Mouse (Mus musculus): ENCODE data around the gene Kcnab1. TPM values are rescaled to one million over a fixed set of nuclear protein-coding genes. Genes with fewer than 3 reads are reported as not detected.
A peak's percentile ranks its signal among the peaks of the same experiment; 100 is the strongest.

The Kcnab1 gene
- polyA plus RNA-seq, 2 experiments = 4.2 to 9.2 TPM

DNA sequence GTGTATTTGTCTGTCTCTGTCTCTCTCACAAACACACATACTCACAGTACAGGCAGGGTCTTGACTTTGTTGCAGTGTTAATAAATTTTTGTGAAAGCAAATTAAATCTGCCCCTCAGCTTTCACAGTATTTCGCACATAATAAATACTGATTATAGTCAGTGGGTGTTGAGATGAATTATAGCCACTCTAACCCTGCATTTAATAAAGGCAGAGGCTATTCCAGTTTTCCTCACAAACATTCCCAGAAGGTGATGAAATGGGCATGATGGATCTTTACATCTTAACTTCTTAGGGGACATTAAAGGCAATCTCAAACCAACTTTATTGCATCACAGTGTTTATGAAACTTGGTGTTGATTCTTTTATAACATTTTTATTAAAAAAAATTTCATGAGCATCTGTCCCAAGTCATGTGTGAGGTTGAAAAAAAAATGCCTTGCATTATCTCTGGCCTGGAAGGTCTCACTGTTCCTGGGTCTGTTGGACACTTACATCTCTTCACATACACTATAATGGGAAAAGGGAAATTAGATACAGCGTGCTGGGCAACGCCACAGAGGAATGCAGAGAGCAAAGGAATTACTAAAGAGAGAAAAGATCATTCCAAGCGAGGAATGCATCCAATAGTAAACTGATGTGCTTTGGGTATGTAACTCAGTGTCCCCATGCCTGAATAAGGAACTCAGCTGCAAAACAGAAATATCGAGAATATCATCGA lies 95.3 kb downstream of the Kcnab1 start:
- no peak overlapping the region for H3K4me3 ChIP-seq (replicated peaks; ENCODE audit: low read length)
- H3K27me3 ChIP-seq (ENCODE audit: control insufficient read depth, insufficient read depth, low read length) = no peaks in the 10 kb centered on the region
- no peaks in the 10 kb centered on the region for H3K36me3 ChIP-seq (ENCODE audit: control insufficient read depth, insufficient read depth, low read length)
- 47% methylated on average over 6 of the region's 6 CpGs for WGBS
- H3K4me1 ChIP-seq (ENCODE audit: control insufficient read depth, insufficient read depth, low read length) = peaks cover 12% of the 10 kb centered on the region; the same call in 1 of the 2 replicates
- peak; percentile 40 for DNase-seq (ENCODE audit: low spot score)
- H3K4me2 ChIP-seq (replicated peaks; ENCODE audit: low read depth, low read length, severe bottlenecking) = no peak overlapping the region
- TF ChIP-seq POLR2A (IDR thresholded peaks at IDR 0.05; ENCODE audit: borderline replicate concordance, extremely low read depth, insufficient read depth, insufficient read length) = no peak
- H3K27ac ChIP-seq (replicated peaks; ENCODE audit: low read depth, low read length) = no peak overlapping the region
- H3K9me3 ChIP-seq (ENCODE audit: control insufficient read depth, low read length) = no peaks in the 10 kb centered on the region
- ATAC-seq (ENCODE audit: low FRiP score, low read depth) = no peak
- no peak overlapping the region for H3K9ac ChIP-seq (ENCODE audit: low read depth, low read length, severe bottlenecking)

DNA sequence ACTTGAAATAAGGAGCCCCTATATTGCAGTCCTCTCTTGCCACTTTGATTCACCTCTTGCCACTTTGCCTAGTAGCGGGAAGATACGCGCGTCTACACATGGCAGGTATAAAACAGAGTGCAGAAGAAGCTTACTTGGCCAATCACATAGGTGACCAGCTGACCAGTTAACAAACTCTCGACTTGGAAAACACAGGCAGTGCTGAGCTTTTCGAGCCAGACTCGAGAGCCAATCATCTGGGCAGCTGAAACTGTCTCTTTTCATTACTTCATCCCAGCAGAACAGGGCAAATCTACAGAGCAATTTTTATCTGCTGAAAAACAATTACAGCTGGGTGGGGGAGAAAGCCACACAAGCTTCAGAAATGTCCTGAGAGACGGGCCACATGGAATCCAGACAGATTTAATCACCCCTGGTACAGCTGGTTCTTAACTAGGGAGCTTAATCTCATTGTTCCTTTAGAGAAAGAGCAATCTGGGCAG lies 96.4 kb downstream of the Kcnab1 start:
- no peak for DNase-seq (ENCODE audit: low spot score)
- H3K9me3 ChIP-seq (ENCODE audit: control insufficient read depth, low read length) = no peaks in the 10 kb centered on the region
- TF ChIP-seq POLR2A (IDR thresholded peaks at IDR 0.05; ENCODE audit: borderline replicate concordance, extremely low read depth, insufficient read depth, insufficient read length) = no peak
- 52% methylated on average over 8 of the region's 8 CpGs for WGBS
- no peak overlapping the region for H3K4me3 ChIP-seq (replicated peaks; ENCODE audit: low read length)
- H3K27me3 ChIP-seq (ENCODE audit: control insufficient read depth, insufficient read depth, low read length) = no peaks in the 10 kb centered on the region
- no peaks in the 10 kb centered on the region for H3K36me3 ChIP-seq (ENCODE audit: control insufficient read depth, insufficient read depth, low read length)
- H3K27ac ChIP-seq (replicated peaks; ENCODE audit: low read depth, low read length) = no peak overlapping the region
- no peak overlapping the region for H3K4me2 ChIP-seq (replicated peaks; ENCODE audit: low read depth, low read length, severe bottlenecking)
- ATAC-seq (ENCODE audit: low FRiP score, low read depth) = no peak
- H3K9ac ChIP-seq (ENCODE audit: low read depth, low read length, severe bottlenecking) = no peak overlapping the region
- H3K4me1 ChIP-seq (ENCODE audit: control insufficient read depth, insufficient read depth, low read length) = peaks cover 12% of the 10 kb centered on the region; the same call in 1 of the 2 replicates

DNA sequence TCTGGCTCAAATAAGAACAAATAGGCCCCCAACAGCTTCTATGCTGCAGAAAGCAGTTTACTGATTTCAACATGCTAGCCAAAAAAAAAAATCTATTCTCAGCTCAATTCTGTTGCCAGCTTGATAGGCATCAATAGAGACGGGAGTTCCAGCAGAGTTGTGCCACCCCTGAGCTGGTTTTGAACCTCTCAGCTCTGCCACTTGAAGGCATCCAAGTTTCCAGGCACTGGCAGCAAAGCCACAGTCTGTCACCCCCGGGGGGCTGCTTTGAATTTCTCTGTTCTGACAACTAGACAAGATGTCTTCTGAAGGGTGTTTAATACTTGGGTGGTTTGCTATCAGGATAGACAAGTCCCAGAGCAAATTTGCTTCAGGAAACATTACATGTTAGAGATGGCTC lies 104.5 kb downstream of the Kcnab1 start:
- H3K4me1 ChIP-seq (ENCODE audit: control insufficient read depth, insufficient read depth, low read length) = no peaks in the 10 kb centered on the region

DNA sequence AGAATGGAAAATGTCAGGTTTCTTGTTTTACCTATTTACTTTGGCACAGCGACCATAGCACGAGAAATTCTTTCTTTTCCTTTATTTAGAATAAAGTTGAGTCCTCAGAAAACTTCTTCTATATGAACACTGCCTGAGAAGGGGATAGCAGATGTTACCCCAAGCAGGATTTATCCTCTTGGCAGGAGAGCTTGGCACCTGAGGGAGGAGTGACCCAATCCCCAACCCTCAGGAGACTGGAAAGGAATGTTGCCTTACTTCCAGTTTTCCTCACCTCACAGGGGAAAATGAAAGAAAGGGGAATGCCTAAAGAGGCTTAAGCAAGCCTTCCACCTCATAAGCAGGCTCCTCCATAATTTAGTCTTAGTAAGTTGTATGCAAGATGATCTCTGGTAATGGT lies 105.5 kb downstream of the Kcnab1 start:
- H3K9ac ChIP-seq (ENCODE audit: low read depth, low read length, severe bottlenecking) = no peak overlapping the region
- H3K4me2 ChIP-seq (replicated peaks; ENCODE audit: low read depth, low read length, severe bottlenecking) = no peak overlapping the region
- DNase-seq (ENCODE audit: low spot score) (no peak), ATAC-seq (ENCODE audit: low FRiP score, low read depth) (no peak)
- H3K9me3 ChIP-seq (ENCODE audit: control insufficient read depth, low read length) = no peaks in the 10 kb centered on the region
- no peak overlapping the region for H3K4me3 ChIP-seq (replicated peaks; ENCODE audit: low read length)
- H3K27me3 ChIP-seq (ENCODE audit: control insufficient read depth, insufficient read depth, low read length) = no peaks in the 10 kb centered on the region
- no peak for TF ChIP-seq POLR2A (IDR thresholded peaks at IDR 0.05; ENCODE audit: borderline replicate concordance, extremely low read depth, insufficient read depth, insufficient read length)
- 84% methylated on average over 2 of the region's 2 CpGs for WGBS
- no peak overlapping the region for H3K27ac ChIP-seq (replicated peaks; ENCODE audit: low read depth, low read length)
- H3K36me3 ChIP-seq (ENCODE audit: control insufficient read depth, insufficient read depth, low read length) = no peaks in the 10 kb centered on the region
- H3K4me1 ChIP-seq (ENCODE audit: control insufficient read depth, insufficient read depth, low read length) = no peaks in the 10 kb centered on the region

More for the DNA sequence above, 104.5 kb downstream of the Kcnab1 start:
- ATAC-seq (ENCODE audit: low FRiP score, low read depth) (no peak), DNase-seq (ENCODE audit: low spot score) (no peak)
- no peaks in the 10 kb centered on the region for H3K9me3 ChIP-seq (ENCODE audit: control insufficient read depth, low read length)
- WGBS = 61% methylated on average over 2 of the region's 2 CpGs
- H3K27ac ChIP-seq (replicated peaks; ENCODE audit: low read depth, low read length) = no peak overlapping the region
- no peaks in the 10 kb centered on the region for H3K36me3 ChIP-seq (ENCODE audit: control insufficient read depth, insufficient read depth, low read length)
- TF ChIP-seq POLR2A (IDR thresholded peaks at IDR 0.05; ENCODE audit: borderline replicate concordance, extremely low read depth, insufficient read depth, insufficient read length) = no peak
- H3K4me3 ChIP-seq (replicated peaks; ENCODE audit: low read length) = no peak overlapping the region
- H3K4me2 ChIP-seq (replicated peaks; ENCODE audit: low read depth, low read length, severe bottlenecking) = no peak overlapping the region
- no peak overlapping the region for H3K9ac ChIP-seq (ENCODE audit: low read depth, low read length, severe bottlenecking)
- no peaks in the 10 kb centered on the region for H3K27me3 ChIP-seq (ENCODE audit: control insufficient read depth, insufficient read depth, low read length)

DNA sequence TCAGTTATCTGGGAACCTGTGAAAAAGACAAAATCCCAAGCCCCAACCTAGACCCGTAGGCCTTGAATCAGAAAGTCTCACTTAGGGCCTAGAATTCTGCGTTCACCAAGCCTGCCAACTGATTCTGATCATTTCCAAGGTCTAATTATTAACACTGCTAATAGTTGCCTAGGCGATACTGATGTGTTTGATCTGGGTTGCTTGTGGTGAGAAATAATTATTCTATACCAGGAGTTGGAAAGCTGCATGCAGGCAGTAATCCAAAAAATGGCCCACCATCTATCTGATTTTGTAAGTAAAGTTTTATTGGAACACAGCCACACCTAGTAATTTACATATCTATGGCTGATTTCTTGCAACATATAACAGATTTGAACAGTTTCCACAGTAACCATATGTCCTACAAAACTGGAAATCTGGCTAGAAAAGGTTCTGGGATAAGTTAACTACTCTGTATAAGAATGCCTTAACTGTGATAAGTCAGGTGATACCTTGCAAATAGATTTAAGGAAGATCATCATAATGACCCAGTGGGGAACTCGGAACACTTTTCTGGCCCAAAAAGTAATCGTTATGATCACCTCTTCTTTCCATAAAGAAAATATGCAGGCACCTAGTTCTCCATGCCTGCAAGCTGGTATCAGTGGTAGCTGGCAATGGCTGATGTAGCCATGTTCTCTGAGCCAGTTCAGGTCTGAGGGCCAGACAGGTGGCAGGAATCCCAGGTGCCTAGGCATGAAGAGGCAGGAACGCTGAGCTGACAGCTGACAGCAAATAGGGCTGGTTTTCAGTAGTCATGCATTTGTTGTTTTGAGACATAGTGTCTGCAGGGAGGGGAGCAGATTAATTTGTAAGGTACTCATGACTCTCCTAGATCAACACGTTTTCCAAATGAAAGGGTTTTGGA lies 108.7 kb downstream of the Kcnab1 start:
- no peak for DNase-seq (ENCODE audit: low spot score)
- no peaks in the 10 kb centered on the region for H3K27me3 ChIP-seq (ENCODE audit: control insufficient read depth, insufficient read depth, low read length)
- H3K4me2 ChIP-seq (replicated peaks; ENCODE audit: low read depth, low read length, severe bottlenecking) = no peak overlapping the region
- H3K4me3 ChIP-seq (replicated peaks; ENCODE audit: low read length) = no peak overlapping the region
- no peaks in the 10 kb centered on the region for H3K9me3 ChIP-seq (ENCODE audit: control insufficient read depth, low read length)
- no peak overlapping the region for H3K27ac ChIP-seq (replicated peaks; ENCODE audit: low read depth, low read length)
- no peak overlapping the region for H3K9ac ChIP-seq (ENCODE audit: low read depth, low read length, severe bottlenecking)
- no peak for ATAC-seq (ENCODE audit: low FRiP score, low read depth)
- no peaks in the 10 kb centered on the region for H3K4me1 ChIP-seq (ENCODE audit: control insufficient read depth, insufficient read depth, low read length)
- WGBS = 78% methylated on average over 7 of the region's 7 CpGs
- no peaks in the 10 kb centered on the region for H3K36me3 ChIP-seq (ENCODE audit: control insufficient read depth, insufficient read depth, low read length)
- TF ChIP-seq POLR2A (IDR thresholded peaks at IDR 0.05; ENCODE audit: borderline replicate concordance, extremely low read depth, insufficient read depth, insufficient read length) = no peak
